Mouse (Mus musculus): ENCODE data around the gene Olfr376.

- no peak for TF ChIP-seq ZNF384 (IDR thresholded peaks at IDR 0.05; ENCODE audit: low read depth, low read length)
- no peak for TF ChIP-seq POLR2A (IDR thresholded peaks at IDR 0.05; ENCODE audit: low read depth, low read length)
- no peak for TF ChIP-seq KAT2A (IDR thresholded peaks at IDR 0.05; ENCODE audit: insufficient replicate concordance, low read length)
- TF ChIP-seq EP300 (IDR thresholded peaks at IDR 0.05; ENCODE audit: low read length) = no peak
- TF ChIP-seq MAFK (IDR thresholded peaks at IDR 0.05; ENCODE audit: insufficient replicate concordance, low read length) = peak; percentile 69
- no peak for TF ChIP-seq CTCF (conservative IDR thresholded peaks at IDR 0.05 in 1 of 2, IDR thresholded peaks at IDR 0.05 in 1 of 2; ENCODE audit: low read depth in 2 of 2, low read length in 2 of 2)
- TF ChIP-seq MEF2A (IDR thresholded peaks at IDR 0.05; ENCODE audit: borderline replicate concordance, low read depth, low read length) = no peak
Measured at GRCm38 (mm10) chr11:73326485-73326886, 44.6 kb upstream of the Olfr376 start.
